Mouse (Mus musculus) testis, adult 2 months (tissue): ENCODE data around the gene Mfsd4b1.

Source experiments
- CTCF ChIP-seq: fragments of 200-500 bp; IDR thresholded peaks from 2 replicates; pipeline ENCODE4 v1.5.1; 2012; ENCODE audit warnings: low read depth, mild to moderate bottlenecking, inconsistent platforms, low read length, moderate library complexity; ENCODE audit not compliant: control insufficient read depth, insufficient read depth, insufficient replicate concordance
- POLR2A ChIP-seq: fragments of 200-500 bp; IDR thresholded peaks from 2 replicates; pipeline ENCODE4 v1.6.1; 2012; ENCODE audit warnings: low read depth, mild to moderate bottlenecking, inconsistent platforms, low read length, moderate library complexity; ENCODE audit not compliant: control insufficient read depth

- no peak for TF ChIP-seq CTCF
- no peak for TF ChIP-seq POLR2A
Measured at GRCm38 (mm10) chr10:40073608-40074007, 48.5 kb upstream of the Mfsd4b1 start.
